Mouse (Mus musculus) liver, postnatal 0 days (tissue): ENCODE measurements at regions not wholly inside any gene's neighbourhood (a gene's known extent, or its start where the extent isn't known, plus 50 kb on each side); places are given as distances from the start of the nearest gene placed in this dataset.

Source experiments
- CTCF ChIP-seq: sonication (generic); IDR thresholded peaks from 2 replicates; pipeline ENCODE4 v1.5.1; 2016; ENCODE audit warnings: antibody characterized with exemption, low read depth
- EP300 ChIP-seq: IDR thresholded peaks from 2 replicates; pipeline ENCODE4 v1.6.1; 2016; ENCODE audit warnings: antibody characterized with exemption, low read depth, mild to moderate bottlenecking

DNA sequence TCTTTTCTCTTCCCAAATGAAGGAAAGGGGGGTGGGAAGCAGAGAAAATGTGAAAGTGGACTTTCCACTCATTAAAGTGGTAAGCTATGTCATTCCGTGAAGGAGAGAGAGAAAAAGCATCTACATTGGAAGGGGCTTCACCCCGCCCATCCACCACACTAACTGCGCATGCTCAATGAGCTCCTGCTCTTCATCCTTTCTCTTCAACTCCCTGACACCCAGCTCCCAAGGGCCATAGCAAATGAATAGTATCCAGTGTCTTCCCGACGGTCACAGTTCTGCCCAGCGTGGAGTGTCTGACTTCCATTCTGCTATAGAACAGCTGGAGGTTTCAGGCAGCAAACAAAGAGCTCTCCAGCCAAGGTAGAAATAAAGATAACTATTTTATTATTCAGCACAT is 233.5 kb downstream of the Pik3r1 start:
- TF ChIP-seq CTCF (no peak), EP300 (no peak)
